Mouse (Mus musculus) MEL (cell line): Measurements from ENCODE around the gene Slc17a1. TPM values are rescaled to one million over a fixed set of nuclear protein-coding genes. Genes with fewer than 3 reads are reported as not detected.

Experiments used
- DNase-seq: peaks from one replicate; pipeline ENCODE4 v3.0.0; 2011; ENCODE audit warnings: low read depth, low spot score
- H3K27ac ChIP-seq: 2 replicates; pipeline ENCODE4 v1.5.1; 2012; ENCODE audit warnings: low read depth, mild to moderate bottlenecking, control low read depth, low read length, moderate library complexity; ENCODE audit not compliant: control insufficient read depth
- H3K27me3 ChIP-seq, 2 experiments: fragments of 150-350 bp in 1 of 2; sonication (generic) in 1 of 2; 2 replicates each; pipeline ENCODE4 v1.6.1; 2012; ENCODE audit warnings: low read length in 2 of 2, mild to moderate bottlenecking in 2 of 2, improper control_type of control experiment in 1 of 2, moderate library complexity in 1 of 2; ENCODE audit not compliant: insufficient read depth in 2 of 2, control insufficient read depth in 1 of 2
- H3K36me3 ChIP-seq, 2 experiments: 2 replicates each; pipeline ENCODE4 v1.6.1; 2012 to 2014; ENCODE audit warnings: low read length in 2 of 2, improper control_type of control experiment in 1 of 2, inconsistent platforms in 1 of 2, mild to moderate bottlenecking in 1 of 2; ENCODE audit not compliant: insufficient read depth in 2 of 2, control insufficient read depth in 1 of 2
- H3K4me1 ChIP-seq, 2 experiments: fragments of 150-350 bp in 1 of 2; sonication (generic) in 1 of 2; 2 replicates each; pipeline ENCODE4 v1.6.1; 2012; ENCODE audit warnings: low read length in 2 of 2, improper control_type of control experiment in 1 of 2, mild to moderate bottlenecking in 1 of 2; ENCODE audit not compliant: insufficient read depth in 2 of 2, control insufficient read depth in 1 of 2
- H3K4me3 ChIP-seq, 2 experiments: fragments of 150-350 bp in 1 of 2; sonication (generic) in 1 of 2; 2 replicates each; pipeline ENCODE4 v1.5.1; 2012; ENCODE audit warnings: low read depth in 2 of 2, low read length in 2 of 2, mild to moderate bottlenecking in 2 of 2, moderate library complexity in 2 of 2, control low read depth in 1 of 2, improper control_type of control experiment in 1 of 2; ENCODE audit not compliant: control insufficient read depth in 1 of 2, insufficient read depth in 1 of 2
- H3K79me2 ChIP-seq: 2 replicates; pipeline ENCODE4 v1.6.1; 2012; ENCODE audit warnings: mild to moderate bottlenecking, low read length, moderate library complexity; ENCODE audit not compliant: control insufficient read depth, poor library complexity, insufficient read depth
- H3K9ac ChIP-seq: 2 replicates; pipeline ENCODE4 v1.6.1; 2012; ENCODE audit warnings: low read depth, mild to moderate bottlenecking, control low read depth, low read length, moderate library complexity; ENCODE audit not compliant: control insufficient read depth, poor library complexity, severe bottlenecking
- H3K9me3 ChIP-seq: fragments of 150-350 bp; sonication (generic); replicated peaks from 2 replicates; pipeline ENCODE4 v1.6.1; 2012; ENCODE audit warnings: mild to moderate bottlenecking, low read length, improper control_type of control experiment, moderate library complexity; ENCODE audit not compliant: insufficient read depth
- CHD1 ChIP-seq: IDR thresholded peaks from 2 replicates; pipeline ENCODE4 v1.6.1; 2012; ENCODE audit warnings: low read depth, mild to moderate bottlenecking, inconsistent platforms, low read length, improper control_type of control experiment
- CHD2 ChIP-seq: IDR thresholded peaks from 2 replicates; pipeline ENCODE4 v1.6.1; 2011; ENCODE audit warnings: low read length, improper control_type of control experiment
- E2F4 ChIP-seq: IDR thresholded peaks from 2 replicates; pipeline ENCODE4 v1.6.1; 2011; ENCODE audit warnings: low read depth, low read length, improper control_type of control experiment, borderline replicate concordance
- ETS1 ChIP-seq: IDR thresholded peaks from 2 replicates; pipeline ENCODE4 v1.6.1; 2012; ENCODE audit warnings: low read depth, mild to moderate bottlenecking, inconsistent platforms, low read length, improper control_type of control experiment, moderate library complexity
- GABPA ChIP-seq: IDR thresholded peaks from 2 replicates; pipeline ENCODE4 v1.6.1; 2012; ENCODE audit warnings: low read depth, mild to moderate bottlenecking, inconsistent platforms, low read length, improper control_type of control experiment, moderate library complexity
- GATA1 ChIP-seq: IDR thresholded peaks from 2 replicates; pipeline ENCODE4 v1.6.1; 2011; ENCODE audit warnings: low read depth, low read length, improper control_type of control experiment
- HCFC1 ChIP-seq: IDR thresholded peaks from 2 replicates; pipeline ENCODE4 v1.6.1; 2012; ENCODE audit warnings: low read depth, mild to moderate bottlenecking, inconsistent platforms, low read length, improper control_type of control experiment, moderate library complexity
- MAFK ChIP-seq: IDR thresholded peaks from 2 replicates; pipeline ENCODE4 v1.6.1; 2011; ENCODE audit warnings: low read depth, mild to moderate bottlenecking, low read length, improper control_type of control experiment, borderline replicate concordance
- MYB ChIP-seq: IDR thresholded peaks from 2 replicates; pipeline ENCODE4 v1.6.1; 2011; ENCODE audit warnings: mild to moderate bottlenecking, low read depth, low read length, improper control_type of control experiment
- NRF1 ChIP-seq: IDR thresholded peaks from 2 replicates; pipeline ENCODE4 v1.6.1; 2014; ENCODE audit warnings: low read depth, mild to moderate bottlenecking, inconsistent platforms, low read length, improper control_type of control experiment, moderate library complexity; ENCODE audit not compliant: poor library complexity, insufficient read depth, severe bottlenecking
- POLR2AphosphoS2 ChIP-seq: IDR thresholded peaks from 2 replicates; pipeline ENCODE4 v1.6.1; 2011; ENCODE audit warnings: low read length, improper control_type of control experiment
- RCOR1 ChIP-seq: IDR thresholded peaks from 2 replicates; pipeline ENCODE4 v1.6.1; 2012; ENCODE audit warnings: low read depth, mild to moderate bottlenecking, inconsistent platforms, low read length, improper control_type of control experiment
- SIN3A ChIP-seq: IDR thresholded peaks from 2 replicates; pipeline ENCODE4 v1.6.1; 2012; ENCODE audit warnings: low read length, improper control_type of control experiment, inconsistent platforms
- SMC3 ChIP-seq: IDR thresholded peaks from 2 replicates; pipeline ENCODE4 v1.6.1; 2011; ENCODE audit warnings: low read depth, low read length, improper control_type of control experiment
- TAL1 ChIP-seq: IDR thresholded peaks from 2 replicates; pipeline ENCODE4 v1.6.1; 2012; ENCODE audit warnings: mild to moderate bottlenecking, inconsistent platforms, low read length, moderate library complexity, mixed read lengths
- TBP ChIP-seq: IDR thresholded peaks from 2 replicates; pipeline ENCODE4 v1.8.0; 2011; ENCODE audit warnings: low read depth, low read length, improper control_type of control experiment
- UBTF ChIP-seq: IDR thresholded peaks from 2 replicates; pipeline ENCODE4 v1.6.1; 2012; ENCODE audit warnings: low read depth, mild to moderate bottlenecking, inconsistent platforms, low read length, improper control_type of control experiment, moderate library complexity, borderline replicate concordance; ENCODE audit not compliant: insufficient read depth
- ZC3H11A ChIP-seq: IDR thresholded peaks from 2 replicates; pipeline ENCODE4 v1.6.1; 2012; ENCODE audit warnings: low read depth, mild to moderate bottlenecking, inconsistent platforms, low read length, improper control_type of control experiment
- ZKSCAN1 ChIP-seq: IDR thresholded peaks from 2 replicates; pipeline ENCODE4 v1.6.1; 2012; ENCODE audit warnings: low read depth, mild to moderate bottlenecking, inconsistent platforms, low read length, improper control_type of control experiment, moderate library complexity
- ZNF384 ChIP-seq: IDR thresholded peaks from 2 replicates; pipeline ENCODE4 v1.6.1; 2012; ENCODE audit warnings: low read depth, mild to moderate bottlenecking, inconsistent platforms, low read length, improper control_type of control experiment
- polyA plus RNA-seq, 2 experiments: library from polyadenylated mRNA; stranded (reverse) in 1 of 2; unstranded in 1 of 2; fragments of >175 nt in 1 of 2; fragments of >200 nt in 1 of 2; gene quantifications; 2 replicates each; pipeline versions ENCODE4 v1.2.1 to v1.2.4; 2012; ENCODE audit warnings: low replicate concordance in 2 of 2, low read depth in 1 of 2; ENCODE audit not compliant: insufficient read length in 2 of 2, insufficient read depth in 1 of 2, missing spikeins in 1 of 2
- total RNA-seq: library from RNA; depleted of rRNA; stranded (reverse); fragments of 300-350 nt; gene quantifications from 2 replicates; pipeline ENCODE4 v1.2.3, GENCODE M21; 2012

Gene Slc17a1
- total and polyA plus RNA-seq, 3 experiments, result not detected

- Histone ChIP-seq H3K9me3 (no peaks in the 10 kb centered on the region), H3K27ac (no peak overlapping the region), H3K27me3 (peaks cover 9 to 12% of the 10 kb centered on the region in 2 experiments), H3K9ac (no peak overlapping the region), H3K4me1 (no peaks in the 10 kb centered on the region), H3K79me2 (no peaks in the 10 kb centered on the region), H3K36me3 (no peaks in the 10 kb centered on the region), H3K4me3 (no peak overlapping the region)
- TF ChIP-seq ETS1 (no peak), CHD1 (no peak), NRF1 (no peak), E2F4 (no peak), MAFK (no peak), ZC3H11A (no peak), POLR2AphosphoS2 (no peak), GATA1 (no peak), RCOR1 (no peak), TBP (no peak), ZNF384 (no peak), SIN3A (no peak), MYB (no peak)
- no peak for DNase-seq
Observed at GRCm38 (mm10) chr13:23820179-23820940, 47.2 kb upstream of the Slc17a1 start.

- no peak overlapping the region for H3K27ac ChIP-seq
- H3K9ac ChIP-seq, result no peak overlapping the region
- no peak overlapping the region for H3K4me3 ChIP-seq
- DNase-seq, result no peak
- H3K79me2 ChIP-seq, result no peaks in the 10 kb centered on the region
- H3K27me3 ChIP-seq, result peaks cover 12% of the 10 kb centered on the region in 2 experiments
- TF ChIP-seq SMC3 (no peak), POLR2AphosphoS2 (no peak), TBP (no peak), TAL1 (no peak), CHD2 (no peak), ZKSCAN1 (no peak), GABPA (no peak), UBTF (no peak), HCFC1 (no peak)
- H3K9me3 ChIP-seq, result no peaks in the 10 kb centered on the region
- H3K4me1 ChIP-seq, result no peaks in the 10 kb centered on the region
- H3K36me3 ChIP-seq, result no peaks in the 10 kb centered on the region
Observed at GRCm38 (mm10) chr13:23822213-23822612, 45.3 kb upstream of the Slc17a1 start.
